Mouse (Mus musculus): ENCODE data around the gene Ccdc40.
A peak's percentile ranks its signal among the peaks of the same experiment; 100 is the strongest.
"Not testable (repeated sequence)": the region's sequence is repeated elsewhere in the genome, so short reads cannot be mapped to it uniquely, and the experiment has no call there.

Ccdc40 gene

GRCm38 (mm10) chr11:119285791-119286527 lies 57.6 kb downstream of the Ccdc40 start:
- DNase-seq (ENCODE audit: low spot score) = no peak

GRCm38 (mm10) chr11:119287207-119287992 lies 59.0 kb downstream of the Ccdc40 start:
- no peak for DNase-seq (ENCODE audit: low spot score)

GRCm38 (mm10) chr11:119292861-119293260 lies 64.5 kb downstream of the Ccdc40 start:
- DNase-seq (ENCODE audit: low spot score) = not testable (repeated sequence)

DNA sequence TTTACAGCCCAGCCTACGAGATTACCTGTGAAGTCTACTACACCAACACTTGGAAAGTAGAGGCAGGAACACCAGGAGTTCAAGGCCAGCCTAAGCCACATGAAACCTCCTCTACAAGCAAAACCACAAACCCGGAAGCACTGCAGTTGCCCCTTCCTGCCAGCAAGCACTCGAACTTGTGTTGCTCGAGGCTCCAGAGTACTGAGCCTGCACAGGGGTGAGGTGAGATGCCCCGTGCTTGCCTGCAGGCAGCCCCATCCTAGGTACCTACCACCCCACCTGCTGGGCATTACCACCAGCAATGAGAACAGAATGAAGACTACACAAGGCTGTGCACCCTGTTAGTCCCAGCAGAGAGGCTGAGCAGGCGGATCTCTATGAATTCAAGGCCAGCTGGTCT lies 69.6 kb downstream of the Ccdc40 start:
- no peak for DNase-seq (ENCODE audit: low spot score)

- DNase-seq (ENCODE audit: low spot score) = no peak
These were observed 70.5 kb downstream of the Ccdc40 start for GRCm38 (mm10) chr11:119298917-119299316.

DNA sequence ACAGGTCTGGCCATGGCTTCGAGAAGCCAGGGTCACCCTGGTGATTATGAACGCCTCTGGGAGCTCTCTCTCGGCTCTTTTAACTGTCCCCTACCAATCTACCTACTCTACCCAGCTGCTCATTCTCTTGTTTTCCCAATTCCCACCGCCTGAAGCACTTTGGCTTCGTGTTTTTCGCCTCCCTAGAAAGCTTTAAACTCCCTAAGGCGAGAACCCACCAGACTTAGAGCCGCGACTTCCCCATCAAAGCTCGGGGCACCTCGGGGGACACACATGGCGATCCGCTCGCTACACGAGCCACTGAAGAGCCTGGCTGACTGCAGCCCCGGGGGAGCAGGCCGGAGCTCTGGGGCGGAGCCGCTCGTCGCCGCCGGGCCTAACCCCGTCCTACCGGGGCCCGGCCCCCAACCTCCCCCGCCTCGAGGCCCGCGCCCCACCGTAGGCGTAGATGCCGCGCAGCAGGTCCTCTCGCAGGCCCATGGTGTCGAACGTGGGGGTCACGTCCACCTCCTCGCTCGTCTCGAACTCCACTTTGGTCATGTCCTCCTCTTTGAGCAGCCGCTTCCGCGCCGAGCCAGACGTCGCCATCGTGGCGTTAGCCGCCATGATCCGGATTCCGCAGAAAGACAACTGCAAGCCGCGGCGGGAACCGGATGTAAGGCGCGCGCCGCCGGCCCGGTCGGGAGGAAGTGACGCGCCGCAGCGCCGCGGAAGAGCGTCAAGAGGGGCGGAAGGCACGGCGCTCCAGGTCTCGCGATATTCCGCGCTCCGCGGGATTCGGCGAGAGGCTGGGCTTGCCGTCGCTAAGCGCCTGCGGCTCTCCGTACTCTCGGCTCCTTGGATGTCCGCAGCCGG lies 71.2 kb downstream of the Ccdc40 start, which contains the start of gene Eif4a3:
Gene Eif4a3, minus strand, starts transcription at position 699 of the 855 bp plus-strand sequence.
- DNase-seq (ENCODE audit: low spot score) = peak; percentile 90

DNA sequence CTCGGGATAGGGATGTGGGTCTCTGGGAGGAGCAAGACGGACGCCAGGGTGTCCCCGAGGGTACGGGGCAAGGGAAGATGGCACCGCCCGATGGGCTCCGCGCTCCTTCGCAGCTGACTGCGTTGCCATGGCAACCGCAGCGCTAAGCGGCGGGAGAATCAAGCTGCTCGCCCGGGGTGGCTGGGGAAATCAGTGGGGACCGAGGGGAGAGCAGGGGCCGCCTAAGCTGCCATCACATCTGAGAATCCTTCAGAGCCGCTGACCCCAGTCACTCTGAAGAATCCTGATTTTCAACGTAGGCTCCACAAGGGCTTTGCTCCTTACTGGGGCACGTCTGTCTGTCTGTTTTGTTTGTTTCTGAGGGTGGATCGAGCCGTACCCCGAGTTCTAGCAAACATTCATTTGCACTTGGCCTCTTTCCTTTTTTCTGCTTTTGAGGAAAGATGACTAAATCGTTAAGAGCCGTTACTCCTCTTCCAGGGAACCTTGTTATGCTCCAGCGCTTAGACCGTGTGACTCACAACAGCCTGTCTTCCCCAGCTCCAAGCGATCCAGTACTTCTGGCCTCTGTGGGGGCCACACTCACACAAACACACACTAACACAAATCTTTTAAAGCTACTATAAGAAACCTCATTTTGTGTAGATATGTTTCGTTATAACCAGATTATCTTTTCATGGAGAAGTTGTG lies 72.0 kb downstream of the Ccdc40 start:
- DNase-seq (ENCODE audit: low spot score) = no peak

DNA sequence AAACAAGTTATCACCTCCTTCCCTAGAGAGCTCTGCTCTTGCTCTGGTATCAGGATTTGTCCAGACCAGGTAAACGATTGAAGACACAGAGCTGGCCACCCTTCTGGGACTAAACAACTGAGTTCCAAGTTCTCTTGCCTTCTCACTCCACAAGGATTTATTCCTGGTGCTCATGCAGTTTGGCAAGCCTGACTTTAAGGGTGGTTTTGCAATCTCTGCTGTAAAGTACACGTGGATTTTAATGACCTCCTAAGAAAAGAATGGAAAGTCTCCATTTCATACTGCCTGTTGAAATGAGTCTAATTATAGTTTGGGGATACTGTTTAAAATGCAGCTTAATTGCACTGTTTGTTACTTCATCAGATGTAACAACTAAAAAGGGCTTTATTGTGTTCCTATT lies 72.6 kb downstream of the Ccdc40 start:
- no peak for DNase-seq (ENCODE audit: low spot score)

- no peak for DNase-seq (ENCODE audit: low spot score)
These were observed 76.7 kb downstream of the Ccdc40 start for GRCm38 (mm10) chr11:119304904-119305712.

GRCm38 (mm10) chr11:119306762-119307657 lies 78.6 kb downstream of the Ccdc40 start:
- no peak for DNase-seq (ENCODE audit: low spot score)

- DNase-seq (ENCODE audit: low spot score) = no peak
These were observed 79.2 kb downstream of the Ccdc40 start, which contains the start of gene Card14 for GRCm38 (mm10) chr11:119307658-119307867. Gene Card14 (plus strand): TSS chr11:119307768.

- no peak for DNase-seq (ENCODE audit: low spot score)
These were observed 79.5 kb downstream of the Ccdc40 start for GRCm38 (mm10) chr11:119307916-119308315.

DNA sequence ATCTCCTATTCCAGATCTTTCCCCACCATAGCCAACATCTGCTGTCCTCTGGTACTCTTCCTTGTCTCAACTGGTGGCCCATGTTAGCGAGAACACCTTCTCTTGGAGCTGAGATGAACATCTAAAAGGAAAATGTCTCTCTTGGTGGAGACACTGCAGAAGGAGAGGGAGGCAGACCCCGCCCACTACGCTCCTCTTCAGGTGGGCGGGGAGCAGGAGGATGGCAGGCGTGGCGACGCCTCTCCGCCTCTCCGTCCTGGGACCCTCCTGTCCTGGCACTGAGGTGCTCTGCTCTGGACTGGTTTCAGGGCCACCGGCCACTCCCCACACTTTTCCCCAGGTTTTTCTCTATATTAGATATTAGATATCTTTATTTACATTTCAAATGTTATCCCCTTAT lies 82.2 kb downstream of the Ccdc40 start:
- DNase-seq (ENCODE audit: low spot score) = no peak

DNA sequence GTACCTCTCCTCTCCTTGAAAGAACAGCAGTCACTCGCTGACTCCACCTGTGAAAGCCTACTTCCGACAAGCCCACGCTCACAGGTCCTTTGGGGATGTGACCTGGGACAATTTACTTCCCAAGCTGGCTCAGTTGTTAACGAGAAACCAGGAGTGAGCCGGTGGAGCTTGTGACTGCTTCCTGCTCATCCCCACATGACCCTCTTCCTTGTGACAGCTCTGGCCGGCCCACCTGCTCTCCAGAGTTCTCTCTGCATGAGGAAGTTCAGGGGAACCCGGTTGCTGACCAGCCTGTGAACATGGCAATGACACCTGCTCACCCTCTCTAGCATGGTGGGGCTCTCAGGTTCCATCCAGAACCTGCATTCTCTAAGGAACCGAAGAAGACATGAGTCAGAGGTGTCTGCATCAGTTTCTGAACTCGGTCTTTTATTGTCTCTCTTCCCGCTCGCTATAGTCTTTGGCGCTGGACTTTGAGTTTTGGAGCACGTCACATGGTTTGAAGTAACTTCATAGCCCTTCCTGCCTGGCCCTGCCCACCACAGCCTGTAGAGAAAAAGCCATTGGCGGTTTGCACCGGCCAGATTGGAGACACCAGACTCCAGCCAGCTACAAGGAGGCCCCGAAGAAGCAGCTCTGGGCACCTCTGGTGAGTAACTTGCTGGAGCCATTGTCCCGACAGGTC lies 86.0 kb downstream of the Ccdc40 start:
- no peak for DNase-seq (ENCODE audit: low spot score)
